Comparison of ENCODE assay signal across 16 mouse cellular contexts in the genomic region with DNA sequence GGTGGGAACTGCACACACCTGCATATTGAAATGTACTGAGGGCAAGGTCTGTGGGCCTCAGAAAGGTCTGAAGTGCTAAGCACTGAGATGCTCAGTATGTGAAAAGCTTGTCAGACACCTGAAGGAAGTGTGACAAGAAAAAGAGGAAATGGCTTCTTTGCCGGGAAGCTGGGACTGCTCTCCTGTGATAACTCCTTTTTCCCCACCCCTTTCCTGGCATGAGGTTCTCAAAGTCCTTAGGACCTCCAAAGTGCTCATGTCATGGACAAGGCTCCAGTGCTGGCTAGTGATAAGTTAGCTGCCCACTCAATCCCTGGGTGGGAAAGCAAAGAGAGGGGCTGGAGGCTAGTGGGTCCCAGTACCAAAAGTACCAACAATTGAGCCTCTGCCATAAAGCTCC. TPM values are rescaled to one million over a fixed set of nuclear protein-coding genes. Genes with fewer than 3 reads are reported as not detected.
DNase-seq lines count a peak whose midpoint lies in the region; ATAC-seq and TF ChIP-seq lines count a peak whose summit lies in the region.
"Had no signal": no experiment of that assay in that cellular context is flagged by ENCODE, and none has a peak within 500 bp of the region (broad histone marks: within the 10 kb centered on the region; RNA-seq: fewer than 3 reads in every experiment).

No protein-coding gene starts in this region.

- peaks cover 69% of the 10 kb centered on the region for H3K79me2 ChIP-seq in CH12.LX (replicated peaks; ENCODE audit: control insufficient read depth, extremely low read depth, insufficient read depth, poor library complexity, severe bottlenecking)

- peaks cover 0 to 77% of the 10 kb centered on the region in 2 experiments for H3K36me3 ChIP-seq in CH12.LX (replicated peaks in 1 of 2; ENCODE audit: control insufficient read depth in 1 of 2, insufficient read depth in 1 of 2, low read length in 1 of 2)

- no peak for TF ChIP-seq POLR2A in CH12.LX (IDR thresholded peaks at IDR 0.05; ENCODE audit: low read depth, low read length)

- TF ChIP-seq RAD21 in CH12.LX (IDR thresholded peaks at IDR 0.05; ENCODE audit: low read depth, low read length): no peak

- H3K9ac ChIP-seq in CH12.LX (ENCODE audit: insufficient read depth, low read depth): no peak overlapping the region

- DNase-seq in heart, adult 11 months: peak; percentile 92
- no peak for DNase-seq in heart, postnatal 10 days
- DNase-seq in layer of hippocampus, adult 2 months (ENCODE audit: low spot score in 2 of 2): no peak
- DNase-seq in layer of hippocampus, adult 9-10 months (ENCODE audit: low spot score): no peak
- DNase-seq in CH12.LX (ENCODE audit: extremely low read depth): no peak
- DNase-seq in adrenal gland, adult 18-20 months (ENCODE audit: low spot score in 2 of 2): no peak
- no peak for DNase-seq in right cerebral cortex, adult 2 months (ENCODE audit: low spot score in 2 of 2)
- DNase-seq: adrenal gland, postnatal 25 days; B cell, adult 2 months; cerebellum, postnatal 14 days; right cerebral cortex, postnatal 14 days; thymus, postnatal 14 days had no signal

- TF ChIP-seq EP300 in CH12.LX (IDR thresholded peaks at IDR 0.05; ENCODE audit: low read length): peak; percentile 37; the same call in 1 of the 2 replicates

- H3K4me1 ChIP-seq in CH12.LX (ENCODE audit: control insufficient read depth in 1 of 2, insufficient read depth in 2 of 2): peaks cover 16 to 48% of the 10 kb centered on the region in 2 experiments; a peak in 3 of 4 replicates

- dilution Hi-C loops in CH12.LX (cut with MboI; ENCODE audit: extremely low pct_ligation_motif_present, extremely low pct_unique_long_range_greater_than_20kb, low sequenced_read_pairs): no loop called here

- H3K4me2 ChIP-seq in CH12.LX (ENCODE audit: insufficient read depth, low read depth, poor library complexity, severe bottlenecking): no peak overlapping the region; the same call in 1 of the 2 replicates

- intact Hi-C loops in heart, postnatal 10 days (cut with DNase I): no loop called here

- ATAC-seq in megakaryocyte, adult 5-6 weeks (ENCODE audit: poor library complexity, severe bottlenecking): peak; percentile 30; the same call in 1 of the 2 replicates
- ATAC-seq: inflammation-experienced regulatory T-cells, adult 6 months had no signal

- no peaks in the 10 kb centered on the region for H3K9me3 ChIP-seq in CH12.LX (replicated peaks; ENCODE audit: low read length)
- H3K9me3 ChIP-seq: hindbrain, embryonic 10.5 days had no signal

- in situ Hi-C loops in CH12.LX (cut with MboI; ENCODE audit: low pct_ligation_motif_present, low pct_unique_long_range_greater_than_20kb, low sequenced_read_pairs): no loop called here

- H3K27ac ChIP-seq in layer of hippocampus, adult 2 months: peak overlapping the region; percentile 43; the same call in 1 of the 2 replicates
- no peak overlapping the region for H3K27ac ChIP-seq in CH12.LX (ENCODE audit: insufficient read depth, low read depth)
- H3K27ac ChIP-seq: hindbrain, embryonic 10.5 days; kidney, postnatal 0 days had no signal

- TF ChIP-seq CTCF in layer of hippocampus, adult 2 months (conservative IDR thresholded peaks at IDR 0.05): no peak
- TF ChIP-seq CTCF in CH12.LX (conservative IDR thresholded peaks at IDR 0.05 in 1 of 2, IDR thresholded peaks at IDR 0.05 in 1 of 2; ENCODE audit: low read depth in 2 of 2, low read length in 2 of 2): no peak

- no peak overlapping the region for H3K4me3 ChIP-seq in layer of hippocampus, adult 2 months
- no peak overlapping the region for H3K4me3 ChIP-seq in CH12.LX (replicated peaks in 1 of 3; ENCODE audit: low read depth in 2 of 3, low read length in 2 of 3, poor library complexity in 1 of 3)
- H3K4me3 ChIP-seq: hindbrain, embryonic 10.5 days had no signal

- H3K27me3 ChIP-seq in CH12.LX (replicated peaks): no peaks in the 10 kb centered on the region

TF ChIP-seq in CH12.LX, 34 proteins besides CTCF, POLR2A, EP300 and RAD21:
- TF ChIP-seq ELF1 (IDR thresholded peaks at IDR 0.05; ENCODE audit: low read depth, low read length) (no peak), MEF2A (IDR thresholded peaks at IDR 0.05; ENCODE audit: borderline replicate concordance, low read depth, low read length) (no peak), MAX (IDR thresholded peaks at IDR 0.05; ENCODE audit: low read length) (no peak), UBTF (IDR thresholded peaks at IDR 0.05; ENCODE audit: low read depth, low read length) (no peak), JUN (IDR thresholded peaks at IDR 0.05; ENCODE audit: insufficient read depth, low read depth, low read length) (no peak), CHD1 (IDR thresholded peaks at IDR 0.05; ENCODE audit: low read depth, low read length) (no peak), NELFE (IDR thresholded peaks at IDR 0.05; ENCODE audit: low read depth, low read length) (no peak), USF2 (conservative IDR thresholded peaks at IDR 0.05; ENCODE audit: low read depth, low read length) (no peak), MXI1 (IDR thresholded peaks at IDR 0.05; ENCODE audit: low read depth, low read length) (no peak), CHD2 (IDR thresholded peaks at IDR 0.05; ENCODE audit: low read length) (no peak), TBP (conservative IDR thresholded peaks at IDR 0.05; ENCODE audit: low read depth, low read length) (no peak), ZMIZ1 (IDR thresholded peaks at IDR 0.05; ENCODE audit: low read depth, low read length) (no peak), SMC3 (IDR thresholded peaks at IDR 0.05; ENCODE audit: low read depth, low read length) (no peak), TCF12 (IDR thresholded peaks at IDR 0.05; ENCODE audit: low read depth, low read length) (no peak), RCOR1 (conservative IDR thresholded peaks at IDR 0.05; ENCODE audit: low read depth, low read length) (no peak), BHLHE40 (IDR thresholded peaks at IDR 0.05; ENCODE audit: low read depth, low read length) (no peak), E2F4 (IDR thresholded peaks at IDR 0.05; ENCODE audit: insufficient replicate concordance, low read depth, low read length) (no peak), NRF1 (IDR thresholded peaks at IDR 0.05; ENCODE audit: low read depth, low read length) (no peak), IRF4 (IDR thresholded peaks at IDR 0.05; ENCODE audit: low read depth, low read length) (no peak)

RNA-seq across cellular contexts. Expression of gene Gatad2a, which starts 38.8 kb away (rescaled TPM):
- total RNA-seq in heart, postnatal 10 days (2021): 10 to 100 TPM; 62.1 to 63.1 TPM
- total RNA-seq in layer of hippocampus, adult 2 months (2021): 10 to 100 TPM; 29.7 to 32.4 TPM
- 70.8 and 73.2 TPM in 2 replicates for total RNA-seq in CH12.LX (2012; rRNA removed)
- total RNA-seq in CH12.LX (2014; rRNA removed): 31.5 and 35.7 TPM in 2 replicates
- 95.1 and 122 TPM in 2 replicates for polyA plus RNA-seq in CH12.LX (2012; ENCODE audit: insufficient read length, low read depth)
- 50.1 and 62.0 TPM in 2 replicates for total RNA-seq in megakaryocyte, adult 5-6 weeks (2015)
- total RNA-seq in megakaryocyte, adult 5-6 weeks (2017): 62.5 and 64.7 TPM in 2 replicates
- 100 to 1,000 TPM; 102 to 111 TPM for total RNA-seq in adrenal gland, adult 18-20 months (2021)

RNA-seq across cellular contexts. Expression of gene Yjefn3, which starts 54.9 kb away (rescaled TPM):
- 10 to 100 TPM in 1 of 2 experiments, 1 to 10 TPM in 1; 9.1 to 10.1 TPM for total RNA-seq in heart, postnatal 10 days (2021)
- total RNA-seq in layer of hippocampus, adult 2 months (2021): 10 to 100 TPM; 29.3 to 32.5 TPM
- total RNA-seq in CH12.LX (2012; rRNA removed) (8.0 and 9.5 TPM in 2 replicates), CH12.LX (2014; rRNA removed) (3.3 and 3.6 TPM in 2 replicates)
- polyA plus RNA-seq in CH12.LX (2012; ENCODE audit: insufficient read length, low read depth): 8.4 and 10.5 TPM in 2 replicates
- total RNA-seq in megakaryocyte, adult 5-6 weeks (2015): 3.1 TPM in 1 of 2 replicates, not detected in the other
- not detected in 2 replicates for total RNA-seq in megakaryocyte, adult 5-6 weeks (2017)
- total RNA-seq in adrenal gland, adult 18-20 months (2021): 1 to 10 TPM; 2.2 to 3.1 TPM

RNA-seq across cellular contexts. Expression of gene Ndufa13, which starts 55.1 kb away (rescaled TPM):
- total RNA-seq in heart, postnatal 10 days (2021): 100 to 1,000 TPM; 376 to 397 TPM
- 100 to 1,000 TPM; 154 to 157 TPM for total RNA-seq in layer of hippocampus, adult 2 months (2021)
- total RNA-seq in CH12.LX (2012; rRNA removed) (153 and 177 TPM in 2 replicates), CH12.LX (2014; rRNA removed) (60.9 and 74.7 TPM in 2 replicates)
- polyA plus RNA-seq in CH12.LX (2012; ENCODE audit: insufficient read length, low read depth): 90.1 and 104 TPM in 2 replicates
- 63.4 and 75.7 TPM in 2 replicates for total RNA-seq in megakaryocyte, adult 5-6 weeks (2015)
- total RNA-seq in megakaryocyte, adult 5-6 weeks (2017): 120 and 143 TPM in 2 replicates
- total RNA-seq in adrenal gland, adult 18-20 months (2021): 100 to 1,000 TPM; 176 to 210 TPM

RNA-seq across cellular contexts. Expression of gene Tssk6, which starts 55.4 kb away (rescaled TPM):
- total RNA-seq in heart, postnatal 10 days (2021): under 1 TPM; 0.25 to 0.31 TPM
- total RNA-seq in layer of hippocampus, adult 2 months (2021): under 1 TPM in 1 of 2 experiments, not detected in 1; 0.64 TPM
- total RNA-seq in CH12.LX (2012; rRNA removed) (1.5 and 1.8 TPM in 2 replicates), CH12.LX (2014; rRNA removed) (0.35 and 0.44 TPM in 2 replicates)
- polyA plus RNA-seq in CH12.LX (2012; ENCODE audit: insufficient read length, low read depth): 1.7 and 2.3 TPM in 2 replicates
- 0.27 TPM in 1 of 2 replicates, not detected in the other for total RNA-seq in megakaryocyte, adult 5-6 weeks (2015)
- total RNA-seq in megakaryocyte, adult 5-6 weeks (2017): 0.16 and 0.26 TPM in 2 replicates
- under 1 TPM; 0.51 to 0.60 TPM for total RNA-seq in adrenal gland, adult 18-20 months (2021)
